Mouse (Mus musculus) liver, embryonic 13.5 days (tissue): Measurements from ENCODE around the gene Dlg5. TPM values are rescaled to one million over a fixed set of nuclear protein-coding genes. Genes with fewer than 3 reads are reported as not detected.

ENCODE experiments used
- ATAC-seq: fragments of 200-750 bp; cut with Nextera tagmentation; 2 replicates; pipeline ENCODE4 v1.8.0; 2017; ENCODE audit warnings: low read depth, mild to moderate bottlenecking, moderate number of reproducible peaks, moderate library complexity
- DNase-seq: peaks from one replicate; pipeline ENCODE4 v3.0.0; 2022
- H3K27ac ChIP-seq: fragments of 300-500 bp; sonication (generic); 2 replicates; pipeline ENCODE4 v1.5.1; 2015; ENCODE audit warnings: moderate library complexity, mild to moderate bottlenecking, inconsistent platforms
- H3K27me3 ChIP-seq: fragments of 300-500 bp; sonication (generic); 2 replicates; pipeline ENCODE4 v1.6.1; 2015; ENCODE audit warnings: mild to moderate bottlenecking, inconsistent platforms
- H3K36me3 ChIP-seq: fragments of 300-500 bp; sonication (generic); 2 replicates; pipeline ENCODE4 v1.6.1; 2015; ENCODE audit warnings: mild to moderate bottlenecking, inconsistent platforms
- H3K4me1 ChIP-seq: fragments of 300-500 bp; sonication (generic); replicated peaks from 2 replicates; pipeline ENCODE4 v1.6.1; 2015; ENCODE audit warnings: inconsistent platforms
- H3K4me2 ChIP-seq: fragments of 300-500 bp; sonication (generic); 2 replicates; pipeline ENCODE4 v1.6.1; 2015; ENCODE audit warnings: inconsistent platforms, mild to moderate bottlenecking, moderate library complexity
- H3K4me3 ChIP-seq: fragments of 300-500 bp; sonication (generic); replicated peaks from 2 replicates; pipeline ENCODE4 v1.5.1; 2015; ENCODE audit warnings: mild to moderate bottlenecking, inconsistent platforms
- H3K9ac ChIP-seq: fragments of 300-500 bp; sonication (generic); 2 replicates; pipeline ENCODE4 v1.6.1; 2015; ENCODE audit warnings: mild to moderate bottlenecking, inconsistent platforms
- H3K9me3 ChIP-seq: fragments of 300-500 bp; sonication (generic); replicated peaks from 2 replicates; pipeline ENCODE4 v1.6.1; 2016; ENCODE audit warnings: inconsistent platforms
- WGBS: fragments of 180-500 bp; shearing (Covaris S2); methylation state at CpG from one replicate; pipeline ENCODE4 v1.1.7; 2015; ENCODE audit not compliant: insufficient replicate concordance; 5-methylcytosine and 5-hydroxymethylcytosine counted together
- microRNA-seq: library from miRNA; unstranded; fragments of <30 nt; microRNA quantifications from one replicate; pipeline ENCODE4, GENCODE M21; 2016
- polyA plus RNA-seq: library from polyadenylated mRNA; unstranded; fragments of >200 nt; fragmentation: Nextera tagmentation; extraction: Ambion mirVana; gene quantifications from 2 replicates; pipeline ENCODE4 v1.2.1, GENCODE M21; 2015

The Dlg5 gene
- polyA plus RNA-seq, 1 experiment from 2014 or later = 1.6 TPM

GRCm38 (mm10) chr14:24098828-24099227, 146.9 kb downstream of the Dlg5 start:
- ATAC-seq (no peak), DNase-seq (no peak)
- no peak overlapping the region for H3K4me2 ChIP-seq
- no peaks in the 10 kb centered on the region for H3K9me3 ChIP-seq
- H3K36me3 ChIP-seq = no peaks in the 10 kb centered on the region
- H3K27ac ChIP-seq = no peak overlapping the region
- no peak overlapping the region for H3K9ac ChIP-seq
- WGBS = 48% methylated on average over 4 of the region's 4 CpGs
- no peaks in the 10 kb centered on the region; the same call in 1 of the 2 replicates for H3K4me1 ChIP-seq
- H3K27me3 ChIP-seq = no peaks in the 10 kb centered on the region
- no peak overlapping the region for H3K4me3 ChIP-seq

DNA sequence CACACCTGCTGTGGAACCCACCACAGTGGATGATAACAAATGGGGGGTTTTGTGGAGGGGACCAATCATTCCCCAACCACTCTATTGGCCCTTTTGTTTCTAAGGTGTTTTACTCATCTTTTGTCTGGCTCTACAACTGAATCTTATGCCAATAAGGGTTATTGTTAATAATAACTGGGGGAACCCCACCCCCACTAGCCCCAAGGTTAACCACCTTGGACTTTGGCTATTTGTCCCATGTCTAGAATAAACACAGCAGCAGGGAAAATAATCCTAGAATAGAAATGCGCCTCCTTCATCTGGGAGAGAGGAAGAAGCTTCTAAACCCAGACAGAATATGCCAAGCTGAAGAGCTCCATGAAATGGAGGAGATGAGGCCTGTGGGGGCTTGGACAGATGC, 151.1 kb downstream of the Dlg5 start:
- Histone ChIP-seq H3K27me3 (no peaks in the 10 kb centered on the region), H3K4me3 (no peak overlapping the region), H3K9ac (no peak overlapping the region), H3K36me3 (no peaks in the 10 kb centered on the region), H3K4me1 (peaks cover 16% of the 10 kb centered on the region), H3K4me2 (no peak overlapping the region), H3K9me3 (no peaks in the 10 kb centered on the region), H3K27ac (no peak overlapping the region)
- DNase-seq = no peak
- WGBS = 70% methylated on average over 1 of the region's 1 CpGs
- no peak for ATAC-seq

DNA sequence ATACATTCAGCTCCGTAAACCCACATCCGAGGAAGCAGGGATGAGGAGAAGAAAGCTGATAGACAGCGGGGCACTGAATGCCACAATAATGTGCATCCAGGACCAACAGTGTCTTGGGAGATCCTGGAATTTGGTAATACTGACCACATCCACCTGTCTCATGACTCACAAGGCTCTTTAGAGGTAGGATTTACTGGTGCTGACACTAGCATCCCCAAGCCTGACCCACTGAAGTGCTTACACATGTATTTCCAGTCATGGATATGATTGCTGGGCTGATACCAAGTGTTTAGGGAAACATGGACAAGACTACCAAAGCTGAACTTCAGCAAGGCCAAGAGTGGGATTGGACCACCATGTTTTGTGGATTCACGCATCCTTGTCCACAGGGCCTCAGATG, 152.5 kb downstream of the Dlg5 start:
- H3K27me3 ChIP-seq = no peaks in the 10 kb centered on the region
- no peaks in the 10 kb centered on the region for H3K36me3 ChIP-seq
- no peak for DNase-seq
- H3K4me2 ChIP-seq = no peak overlapping the region
- no peak overlapping the region for H3K4me3 ChIP-seq
- H3K9ac ChIP-seq = no peak overlapping the region
- WGBS = 75% methylated on average over 4 of the region's 4 CpGs
- no peak overlapping the region for H3K27ac ChIP-seq
- H3K4me1 ChIP-seq = peaks cover 16% of the 10 kb centered on the region
- H3K9me3 ChIP-seq = no peaks in the 10 kb centered on the region
- no peak for ATAC-seq

GRCm38 (mm10) chr14:24092391-24092790, 153.3 kb downstream of the Dlg5 start:
- DNase-seq (no peak), ATAC-seq (no peak)
- WGBS = 80% methylated on average over 3 of the region's 3 CpGs
- Histone ChIP-seq H3K9me3 (no peaks in the 10 kb centered on the region), H3K4me3 (no peak overlapping the region), H3K27ac (no peak overlapping the region), H3K36me3 (no peaks in the 10 kb centered on the region), H3K4me2 (no peak overlapping the region), H3K9ac (no peak overlapping the region), H3K4me1 (peaks cover 16% of the 10 kb centered on the region), H3K27me3 (no peaks in the 10 kb centered on the region)

GRCm38 (mm10) chr14:24090790-24091189, 154.9 kb downstream of the Dlg5 start:
- Histone ChIP-seq H3K36me3 (no peaks in the 10 kb centered on the region), H3K4me2 (peak overlapping the region; percentile 21; the same call in 1 of the 2 replicates), H3K27ac (no peak overlapping the region; the same call in 1 of the 2 replicates), H3K4me3 (no peak overlapping the region), H3K4me1 (peaks cover 16% of the 10 kb centered on the region), H3K27me3 (no peaks in the 10 kb centered on the region), H3K9me3 (no peaks in the 10 kb centered on the region), H3K9ac (no peak overlapping the region)
- ATAC-seq (peak; percentile 93), DNase-seq (peak; percentile 50)
- 7% methylated on average over 1 of the region's 1 CpGs for WGBS

DNA sequence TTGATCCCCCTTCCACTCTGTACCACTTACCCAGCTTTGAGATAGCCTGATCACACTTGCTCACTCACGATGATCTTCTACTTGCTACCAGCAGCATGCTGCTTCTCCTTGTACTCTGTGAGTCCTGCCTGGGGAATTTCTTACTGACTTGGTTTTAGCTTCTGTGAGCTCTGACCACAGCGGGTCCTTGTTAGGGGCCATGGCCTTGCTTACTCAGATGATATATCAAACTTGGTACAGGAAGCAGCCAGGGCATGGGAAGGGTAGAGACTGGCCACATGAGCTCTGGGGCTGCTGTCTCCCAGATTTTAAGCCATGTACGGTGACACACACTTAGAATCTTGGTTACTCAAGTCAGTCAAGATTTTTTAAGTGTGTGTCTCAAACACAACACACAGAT, 156.5 kb downstream of the Dlg5 start:
- H3K4me3 ChIP-seq = no peak overlapping the region
- no peak overlapping the region for H3K9ac ChIP-seq
- no peak overlapping the region for H3K27ac ChIP-seq
- H3K4me1 ChIP-seq = peaks cover 16% of the 10 kb centered on the region
- no peak overlapping the region for H3K4me2 ChIP-seq
- no peaks in the 10 kb centered on the region for H3K36me3 ChIP-seq
- no peaks in the 10 kb centered on the region for H3K9me3 ChIP-seq
- DNase-seq = no peak
- no peaks in the 10 kb centered on the region for H3K27me3 ChIP-seq
- WGBS = 62% methylated on average over 3 of the region's 3 CpGs
- ATAC-seq = no peak

DNA sequence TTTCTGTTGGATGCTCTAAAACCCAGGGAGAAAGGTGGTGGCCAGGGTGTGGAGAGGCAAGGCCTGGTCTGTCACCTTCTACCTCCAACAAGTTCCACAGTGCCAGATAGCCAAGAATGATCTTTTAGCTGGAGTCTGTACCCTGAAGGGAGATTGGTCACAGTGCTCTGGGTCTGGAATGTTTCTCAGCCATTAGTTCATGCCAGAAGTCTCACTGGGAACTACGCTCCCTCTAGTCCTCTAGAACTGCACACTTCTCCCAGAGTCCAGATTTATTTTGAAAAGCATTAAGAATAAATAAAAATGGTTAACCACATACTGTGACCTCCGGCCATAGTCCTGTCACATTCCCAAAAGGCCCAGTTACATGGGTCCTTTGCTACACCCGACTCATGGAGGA, 158.3 kb downstream of the Dlg5 start:
- Histone ChIP-seq H3K4me1 (peaks cover 16% of the 10 kb centered on the region), H3K9ac (no peak overlapping the region), H3K9me3 (no peaks in the 10 kb centered on the region), H3K4me2 (no peak overlapping the region), H3K4me3 (no peak overlapping the region), H3K27me3 (no peaks in the 10 kb centered on the region), H3K36me3 (no peaks in the 10 kb centered on the region), H3K27ac (no peak overlapping the region)
- DNase-seq (no peak), ATAC-seq (no peak)
- 61% methylated on average over 3 of the region's 3 CpGs for WGBS

GRCm38 (mm10) chr14:24086481-24086880, 159.2 kb downstream of the Dlg5 start:
- ATAC-seq = no peak
- 59% methylated on average over 5 of the region's 5 CpGs for WGBS
- H3K4me1 ChIP-seq = peaks cover 16% of the 10 kb centered on the region
- no peak overlapping the region for H3K27ac ChIP-seq
- no peaks in the 10 kb centered on the region for H3K9me3 ChIP-seq
- no peaks in the 10 kb centered on the region for H3K36me3 ChIP-seq
- no peaks in the 10 kb centered on the region for H3K27me3 ChIP-seq
- H3K4me3 ChIP-seq = no peak overlapping the region
- H3K9ac ChIP-seq = no peak overlapping the region
- no peak for DNase-seq
- no peak overlapping the region for H3K4me2 ChIP-seq

Small RNA genes lying within 50 kb of the gene (microRNA-seq; reads per million reads assigned to microRNA genes)
- gene Mir7210 = not detected

Other genes starting within 250 kb of the Dlg5 start
- gene Kcnma1, start 231.4 kb downstream of the Dlg5 start, polyA plus RNA-seq = 0.03 TPM in 1 of 2 replicates, not detected in the other
- gene E330034G19Rik, start 47.3 kb upstream of the Dlg5 start, polyA plus RNA-seq = not detected in 2 replicates
- gene Polr3a, start 241.1 kb upstream of the Dlg5 start, polyA plus RNA-seq = 7.2 and 8.7 TPM in 2 replicates
- 724 and 821 TPM in 2 replicates for gene Rps24, start 241.2 kb upstream of the Dlg5 start, polyA plus RNA-seq